ENCODE assay signal across 15 mouse cellular contexts in the genomic region with DNA sequence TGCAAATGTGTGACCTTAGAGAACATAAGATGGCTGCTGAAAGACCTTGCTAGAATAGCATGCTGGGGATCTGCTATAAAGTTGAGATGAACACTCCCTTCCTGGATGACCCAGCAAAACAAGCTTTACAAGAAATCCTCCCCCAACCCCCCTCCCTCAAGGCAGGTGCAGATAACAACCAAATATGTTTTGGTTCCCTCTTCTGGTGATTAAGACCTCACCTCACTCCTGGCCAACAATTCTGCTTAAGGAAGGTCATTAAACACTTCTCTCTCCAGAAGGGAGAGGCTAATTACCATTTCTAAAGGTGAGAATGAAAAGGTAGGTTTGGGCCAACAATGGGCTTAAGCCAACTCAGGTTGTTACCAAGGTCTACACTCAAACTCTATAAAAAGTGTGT.
A peak's percentile ranks its signal among the peaks of the same experiment; 100 is the strongest.
DNase-seq lines count a peak whose midpoint lies in the region.
"Had no signal": no experiment of that assay in that cellular context is flagged by ENCODE, and none has a peak within 500 bp of the region (broad histone marks: within the 10 kb centered on the region; RNA-seq: fewer than 3 reads in every experiment).

No protein-coding gene starts in this region.

- DNase-seq in A20 (ENCODE audit: low read depth, low spot score) (peak; percentile 60), ES-CJ7 (ENCODE audit: low read depth, low spot score) (peak; percentile 75), ZHBTc4 (ENCODE audit: low read depth, low spot score) (peak; percentile 63)
- no peak for DNase-seq in spleen, postnatal 36 days (ENCODE audit: low spot score in 2 of 2)
- no peak for DNase-seq in testis, postnatal 10 days (ENCODE audit: low spot score)
- DNase-seq: adrenal gland, adult 2 months; adrenal gland, postnatal 10 days; adrenal gland, postnatal 25 days; cerebellum, adult 11 months; cerebellum, adult 18-20 months; cerebellum, adult 8-10 months; cerebellum, adult 9-11 months; cerebellum, postnatal 14 days; cerebellum, postnatal 36 days; embryo, embryonic 11 days had no signal

Comparison
In these comparisons a context has a peak if more than half of its experiments do, and no peak if none do; other contexts are left out.
1. DNase-seq: peak in A20 (single experiment), ES-CJ7 (single experiment) and ZHBTc4 (single experiment); none in spleen, postnatal 36 days (0 of 2) and testis, postnatal 10 days (single experiment).